Mouse (Mus musculus): ENCODE measurements around the gene Gad2.

GRCm38 (mm10) chr2:22624188-22624975 is 2.4 kb downstream of the Gad2 start:
- TF ChIP-seq CTCF (IDR thresholded peaks at IDR 0.05; ENCODE audit: insufficient read depth, low read depth, low read length) (no peak), POLR2A (IDR thresholded peaks at IDR 0.05; ENCODE audit: insufficient read depth, low read depth, low read length) (no peak)
